Mouse (Mus musculus) hindbrain, embryonic 11.5 days (tissue): ENCODE measurements around the gene Sgpl1. TPM values are rescaled to one million over a fixed set of nuclear protein-coding genes. Genes with fewer than 3 reads are reported as not detected.

ENCODE experiments used
- ATAC-seq: fragments of 200-750 bp; cut with Nextera tagmentation; 2 replicates; pipeline ENCODE4 v1.8.0; 2017; ENCODE audit warnings: mild to moderate bottlenecking, moderate TSS enrichment, moderate library complexity; ENCODE audit not compliant: low FRiP score
- DNase-seq: peaks from one replicate; pipeline ENCODE4 v3.0.0-alpha.2; 2015; ENCODE audit warnings: low spot score
- H3K27ac ChIP-seq: fragments of 300-500 bp; sonication (generic); 2 replicates; pipeline ENCODE4 v1.5.1; 2014; ENCODE audit warnings: mild to moderate bottlenecking, low read depth, low read length
- H3K27me3 ChIP-seq: fragments of 300-500 bp; sonication (generic); 2 replicates; pipeline ENCODE4 v1.6.1; 2014; ENCODE audit warnings: mild to moderate bottlenecking, low read length, moderate library complexity, mixed read lengths; ENCODE audit not compliant: control insufficient read depth, insufficient read depth
- H3K36me3 ChIP-seq: fragments of 300-500 bp; sonication (generic); 2 replicates; pipeline ENCODE4 v1.6.1; 2014; ENCODE audit warnings: mild to moderate bottlenecking, low read length, moderate library complexity, mixed read lengths; ENCODE audit not compliant: control insufficient read depth, insufficient read depth
- H3K4me1 ChIP-seq: fragments of 300-500 bp; sonication (generic); replicated peaks from 2 replicates; pipeline ENCODE4 v1.6.1; 2014; ENCODE audit warnings: low read length, mixed read lengths; ENCODE audit not compliant: control insufficient read depth, insufficient read depth
- H3K4me2 ChIP-seq: fragments of 300-500 bp; sonication (generic); replicated peaks from 2 replicates; pipeline ENCODE4 v1.6.1; 2014; ENCODE audit warnings: mild to moderate bottlenecking, low read depth, low read length
- H3K4me3 ChIP-seq: fragments of 300-500 bp; sonication (generic); 2 replicates; pipeline ENCODE4 v1.5.1; 2014; ENCODE audit warnings: low read depth, low read length
- H3K9ac ChIP-seq: fragments of 300-500 bp; sonication (generic); 2 replicates; pipeline ENCODE4 v1.6.1; 2014; ENCODE audit warnings: low read depth, low read length
- H3K9me3 ChIP-seq: fragments of 300-500 bp; sonication (generic); 2 replicates; pipeline ENCODE4 v1.6.1; 2016; ENCODE audit warnings: low read length; ENCODE audit not compliant: control insufficient read depth
- WGBS: fragments of 180-500 bp; shearing (Covaris S2); extraction: QIAGEN DNeasy Blood & Tissue Kit; methylation state at CpG from one replicate; pipeline ENCODE4 v1.1.7; 2014; 5-methylcytosine and 5-hydroxymethylcytosine counted together
- polyA plus RNA-seq: library from polyadenylated mRNA; unstranded; fragments of >200 nt; fragmentation: Nextera tagmentation; extraction: Ambion mirVana; gene quantifications from 2 replicates; pipeline ENCODE4 v1.2.1, GENCODE M21; 2014

Gene Sgpl1
- polyA plus RNA-seq, 1 experiment from 2014 or later, result 79.3 TPM

DNA sequence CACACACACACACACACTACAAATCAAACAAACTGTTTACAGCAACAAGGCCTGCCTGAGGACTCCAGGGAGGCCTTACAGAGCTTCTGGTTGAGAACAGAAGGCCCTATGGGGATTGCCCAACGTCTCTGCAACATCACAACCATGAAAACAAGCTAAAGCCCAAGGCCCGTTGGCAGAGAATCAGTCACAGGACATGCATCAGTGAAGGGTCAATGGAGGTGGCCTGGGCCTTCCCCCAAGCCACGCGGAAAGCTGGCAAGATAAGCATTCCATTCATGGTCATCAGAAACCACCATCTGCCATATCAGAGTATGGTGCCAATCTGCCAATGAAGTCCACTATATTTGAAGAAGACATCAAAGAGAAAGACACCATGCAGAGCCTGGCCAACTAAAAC, 13.2 kb upstream of the Sgpl1 start:
- no peaks in the 10 kb centered on the region for H3K27me3 ChIP-seq
- DNase-seq (no peak), ATAC-seq (no peak)
- 74% methylated on average over 4 of the region's 4 CpGs for WGBS
- no peak overlapping the region for H3K27ac ChIP-seq
- no peak overlapping the region for H3K4me2 ChIP-seq
- H3K9ac ChIP-seq, result no peak overlapping the region
- no peaks in the 10 kb centered on the region for H3K4me1 ChIP-seq
- no peak overlapping the region for H3K4me3 ChIP-seq
- H3K9me3 ChIP-seq, result no peaks in the 10 kb centered on the region
- H3K36me3 ChIP-seq, result no peaks in the 10 kb centered on the region

DNA sequence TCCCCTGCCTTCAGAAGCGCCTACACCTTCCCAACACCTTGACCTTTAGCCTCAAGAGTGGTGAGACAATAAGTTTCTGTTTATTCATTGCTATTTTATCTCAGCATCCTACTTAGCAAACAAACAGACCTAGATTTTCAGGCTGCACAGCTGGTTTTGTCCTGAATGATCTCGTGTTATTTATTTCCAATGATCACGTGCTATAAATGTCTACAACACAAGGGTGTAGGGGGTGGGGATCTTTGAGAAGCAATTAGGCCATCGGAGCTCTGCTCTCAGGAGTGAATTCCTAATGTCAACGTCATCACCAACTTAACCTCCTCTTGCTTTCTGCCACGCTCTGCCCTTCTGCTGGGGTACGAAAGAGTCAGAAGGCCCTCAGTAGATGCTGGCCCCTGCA, 12.6 kb upstream of the Sgpl1 start:
- H3K27ac ChIP-seq, result no peak overlapping the region
- H3K27me3 ChIP-seq, result no peaks in the 10 kb centered on the region
- no peak overlapping the region for H3K4me3 ChIP-seq
- H3K9me3 ChIP-seq, result no peaks in the 10 kb centered on the region
- no peak overlapping the region for H3K9ac ChIP-seq
- H3K4me2 ChIP-seq, result no peak overlapping the region
- no peaks in the 10 kb centered on the region for H3K36me3 ChIP-seq
- ATAC-seq (no peak), DNase-seq (no peak)
- H3K4me1 ChIP-seq, result no peaks in the 10 kb centered on the region
- WGBS, result 82% methylated on average over 7 of the region's 7 CpGs

- H3K9me3 ChIP-seq, result no peaks in the 10 kb centered on the region
- no peaks in the 10 kb centered on the region for H3K36me3 ChIP-seq
- WGBS, result 82% methylated on average over 3 of the region's 3 CpGs
- no peaks in the 10 kb centered on the region for H3K27me3 ChIP-seq
- no peak for DNase-seq
- no peak overlapping the region for H3K27ac ChIP-seq
- H3K4me2 ChIP-seq, result no peak overlapping the region
- no peaks in the 10 kb centered on the region for H3K4me1 ChIP-seq
- no peak for ATAC-seq
- H3K4me3 ChIP-seq, result no peak overlapping the region
- H3K9ac ChIP-seq, result no peak overlapping the region
Measured at GRCm38 (mm10) chr10:61158594-61158993, 11.1 kb upstream of the Sgpl1 start.

DNA sequence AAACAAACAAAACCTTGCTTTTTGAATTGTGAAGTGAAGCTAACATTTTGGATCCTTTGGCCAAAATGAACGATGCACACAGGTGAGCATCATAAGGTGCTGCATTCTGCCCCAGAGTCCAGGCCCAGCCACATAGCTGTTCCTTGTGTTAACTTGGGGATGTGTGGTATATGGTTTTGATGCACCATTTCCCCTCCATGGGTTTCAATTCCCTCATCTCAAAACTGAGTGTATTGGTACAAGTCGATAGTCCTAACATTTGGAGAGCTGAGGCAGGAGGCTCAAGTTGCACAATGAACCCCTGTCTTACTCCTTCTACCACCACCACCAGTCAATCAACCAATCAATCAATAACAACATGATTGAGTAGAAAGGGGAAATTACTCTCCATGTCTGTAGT, 8.9 kb upstream of the Sgpl1 start:
- ATAC-seq, result no peak
- Histone ChIP-seq H3K27me3 (no peaks in the 10 kb centered on the region), H3K4me3 (no peak overlapping the region), H3K9me3 (no peaks in the 10 kb centered on the region), H3K9ac (no peak overlapping the region), H3K27ac (no peak overlapping the region), H3K36me3 (no peaks in the 10 kb centered on the region), H3K4me2 (no peak overlapping the region), H3K4me1 (no peaks in the 10 kb centered on the region)
- DNase-seq, result no peak
- 91% methylated on average over 2 of the region's 2 CpGs for WGBS

DNA sequence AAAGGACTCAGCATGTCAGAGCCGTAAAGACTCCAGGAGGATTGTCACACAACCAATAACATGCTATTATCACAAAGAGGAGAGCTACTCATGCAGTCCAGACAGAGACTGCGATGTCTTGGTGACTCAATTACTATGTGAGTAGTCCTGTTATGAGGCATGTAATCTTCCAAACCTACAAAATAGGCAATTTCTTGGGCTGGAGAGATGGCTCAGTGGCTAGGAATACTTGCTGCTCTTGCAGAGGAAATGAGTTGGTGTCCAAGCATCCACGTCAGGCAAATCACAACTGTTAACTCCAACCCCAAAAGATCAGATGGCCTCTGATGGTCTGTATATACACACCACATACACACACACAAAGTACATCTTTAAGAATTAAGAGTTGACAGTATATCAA, 8.1 kb upstream of the Sgpl1 start:
- no peak for ATAC-seq
- WGBS, result 85% methylated on average over 3 of the region's 3 CpGs
- Histone ChIP-seq H3K27me3 (no peaks in the 10 kb centered on the region), H3K9ac (no peak overlapping the region), H3K4me3 (no peak overlapping the region), H3K27ac (no peak overlapping the region), H3K4me2 (no peak overlapping the region), H3K4me1 (no peaks in the 10 kb centered on the region), H3K36me3 (no peaks in the 10 kb centered on the region), H3K9me3 (no peaks in the 10 kb centered on the region)
- no peak for DNase-seq

GRCm38 (mm10) chr10:61152131-61152530, 4.6 kb upstream of the Sgpl1 start:
- Histone ChIP-seq H3K4me2 (no peak overlapping the region), H3K36me3 (no peaks in the 10 kb centered on the region), H3K27me3 (no peaks in the 10 kb centered on the region), H3K27ac (no peak overlapping the region), H3K4me3 (no peak overlapping the region), H3K9ac (no peak overlapping the region), H3K9me3 (no peaks in the 10 kb centered on the region), H3K4me1 (no peaks in the 10 kb centered on the region)
- ATAC-seq, result no peak
- DNase-seq, result no peak

GRCm38 (mm10) chr10:61150616-61151015, 3.1 kb upstream of the Sgpl1 start:
- Histone ChIP-seq H3K27me3 (no peaks in the 10 kb centered on the region), H3K4me1 (no peaks in the 10 kb centered on the region), H3K4me2 (no peak overlapping the region), H3K4me3 (no peak overlapping the region), H3K9ac (no peak overlapping the region), H3K36me3 (no peaks in the 10 kb centered on the region), H3K27ac (no peak overlapping the region), H3K9me3 (no peaks in the 10 kb centered on the region)
- ATAC-seq (no peak), DNase-seq (no peak)
- WGBS, result 53% methylated on average over 6 of the region's 6 CpGs

- Histone ChIP-seq H3K4me2 (no peak overlapping the region), H3K27ac (no peak overlapping the region), H3K4me1 (no peaks in the 10 kb centered on the region), H3K36me3 (no peaks in the 10 kb centered on the region), H3K9me3 (no peaks in the 10 kb centered on the region), H3K4me3 (no peak overlapping the region), H3K9ac (no peak overlapping the region), H3K27me3 (no peaks in the 10 kb centered on the region)
- WGBS, result 87% methylated on average over 3 of the region's 3 CpGs
- DNase-seq (no peak), ATAC-seq (no peak)
Measured at GRCm38 (mm10) chr10:61149476-61149875, 2.0 kb upstream of the Sgpl1 start.

GRCm38 (mm10) chr10:61146807-61147156, 721 bp downstream of the Sgpl1 start:
- Histone ChIP-seq H3K9me3 (no peaks in the 10 kb centered on the region), H3K27ac (peak overlapping the region; percentile 92), H3K4me1 (no peaks in the 10 kb centered on the region), H3K27me3 (no peaks in the 10 kb centered on the region), H3K36me3 (no peaks in the 10 kb centered on the region), H3K9ac (peak overlapping the region; percentile 88), H3K4me3 (peak overlapping the region; percentile 86), H3K4me2 (peak overlapping the region; percentile 87)
- no peak; the same call in 1 of the 2 replicates for ATAC-seq
- DNase-seq, result no peak
- 0% methylated on average over 13 of the region's 14 CpGs for WGBS
